Comparison of ENCODE assay signal across 13 mouse cellular contexts in the genomic region with DNA sequence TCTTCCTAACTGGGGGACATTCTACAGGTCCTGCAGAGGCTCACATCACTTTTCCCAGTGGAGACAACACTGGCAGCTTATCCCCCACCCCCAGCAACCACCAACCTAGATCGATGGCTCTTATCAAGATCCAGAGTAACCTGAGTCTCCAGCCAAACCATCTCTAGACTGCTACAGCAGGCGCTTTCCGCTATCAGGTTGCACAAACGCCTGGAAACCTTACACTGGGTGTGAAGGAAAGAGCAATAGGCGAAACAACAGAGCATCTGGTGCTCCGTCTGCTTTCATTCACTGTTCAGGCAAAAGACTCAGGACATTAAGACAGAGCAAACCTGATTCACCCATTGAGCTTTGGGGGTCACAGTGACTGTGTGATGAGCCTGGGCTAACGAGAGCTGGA. TPM values are rescaled to one million over a fixed set of nuclear protein-coding genes. Genes with fewer than 3 reads are reported as not detected.
DNase-seq lines count a peak whose midpoint lies in the region; ATAC-seq and TF ChIP-seq lines count a peak whose summit lies in the region.
"Had no signal": no experiment of that assay in that cellular context is flagged by ENCODE, and none has a peak within 500 bp of the region (broad histone marks: within the 10 kb centered on the region; RNA-seq: fewer than 3 reads in every experiment).

No protein-coding gene starts in this region.

- WGBS in heart, embryonic 10.5 days: 33% methylated on average over 7 of the region's 7 CpGs
- 63% methylated on average over 7 of the region's 7 CpGs for WGBS in heart, adult 2 months
- 26% methylated on average over 7 of the region's 7 CpGs for WGBS in liver, adult 2 months
- WGBS in liver, embryonic 11.5 days: 46% methylated on average over 7 of the region's 7 CpGs
- WGBS in embryonic facial prominence, embryonic 10.5 days: 37% methylated on average over 7 of the region's 7 CpGs
- 32% methylated on average over 7 of the region's 7 CpGs for WGBS in limb, embryonic 13.5 days

- H3K36me3 ChIP-seq in heart, embryonic 10.5 days: peaks cover 3% of the 10 kb centered on the region; the same call in 1 of the 2 replicates
- H3K36me3 ChIP-seq in heart, adult 2 months (ENCODE audit: control insufficient read depth, insufficient read depth, low read length): no peaks in the 10 kb centered on the region
- no peaks in the 10 kb centered on the region for H3K36me3 ChIP-seq in liver, adult 2 months (ENCODE audit: control insufficient read depth, insufficient read depth, low read length)
- no peaks in the 10 kb centered on the region for H3K36me3 ChIP-seq in liver, embryonic 11.5 days (ENCODE audit: control insufficient read depth, insufficient read depth, low read length)
- peaks cover 13% of the 10 kb centered on the region for H3K36me3 ChIP-seq in embryonic facial prominence, embryonic 10.5 days (replicated peaks)
- peaks cover 6% of the 10 kb centered on the region; the same call in 1 of the 2 replicates for H3K36me3 ChIP-seq in limb, embryonic 13.5 days
- H3K36me3 ChIP-seq: liver, embryonic 15.5 days; midbrain, embryonic 13.5 days had no signal

- TF ChIP-seq POLR2A in heart, adult 2 months (IDR thresholded peaks at IDR 0.05; ENCODE audit: insufficient read depth, low read depth, low read length): no peak
- no peak for TF ChIP-seq POLR2A in liver, adult 2 months (IDR thresholded peaks at IDR 0.05; ENCODE audit: extremely low read depth, insufficient read depth, low read length)

- H3K4me2 ChIP-seq in liver, embryonic 11.5 days: no peak overlapping the region
- no peak overlapping the region for H3K4me2 ChIP-seq in limb, embryonic 13.5 days (replicated peaks)
- H3K4me2 ChIP-seq: liver, embryonic 15.5 days; midbrain, embryonic 13.5 days had no signal

- H3K9me3 ChIP-seq in heart, embryonic 10.5 days: no peaks in the 10 kb centered on the region
- H3K9me3 ChIP-seq in liver, embryonic 11.5 days (ENCODE audit: control insufficient read depth, low read length): no peaks in the 10 kb centered on the region
- H3K9me3 ChIP-seq in embryonic facial prominence, embryonic 10.5 days: no peaks in the 10 kb centered on the region
- H3K9me3 ChIP-seq in limb, embryonic 13.5 days: no peaks in the 10 kb centered on the region
- H3K9me3 ChIP-seq: liver, embryonic 15.5 days; midbrain, embryonic 13.5 days had no signal

- TF ChIP-seq EP300 in heart, adult 2 months (IDR thresholded peaks at IDR 0.05; ENCODE audit: insufficient read depth, low read depth, low read length): no peak

- H3K9ac ChIP-seq in heart, adult 2 months (ENCODE audit: low read depth, low read length): no peak overlapping the region
- no peak overlapping the region for H3K9ac ChIP-seq in liver, adult 2 months (ENCODE audit: low read depth, low read length)
- no peak overlapping the region for H3K9ac ChIP-seq in liver, embryonic 11.5 days (ENCODE audit: low read depth, low read length)
- H3K9ac ChIP-seq in limb, embryonic 13.5 days: peak overlapping the region; percentile 39; the same call in 1 of the 2 replicates
- H3K9ac ChIP-seq: liver, embryonic 15.5 days; midbrain, embryonic 13.5 days had no signal

- TF ChIP-seq CTCF in heart, adult 2 months (IDR thresholded peaks at IDR 0.05): no peak
- no peak for TF ChIP-seq CTCF in liver, adult 2 months (IDR thresholded peaks at IDR 0.05; ENCODE audit: low read depth, low read length)

- H3K4me3 ChIP-seq in heart, embryonic 10.5 days: no peak overlapping the region
- H3K4me3 ChIP-seq in heart, adult 2 months: no peak overlapping the region
- no peak overlapping the region for H3K4me3 ChIP-seq in liver, adult 2 months (ENCODE audit: insufficient read depth, low read depth, low read length)
- no peak overlapping the region for H3K4me3 ChIP-seq in liver, embryonic 11.5 days (ENCODE audit: low read depth, low read length)
- no peak overlapping the region for H3K4me3 ChIP-seq in embryonic facial prominence, embryonic 10.5 days
- no peak overlapping the region for H3K4me3 ChIP-seq in limb, embryonic 13.5 days
- H3K4me3 ChIP-seq: liver, embryonic 15.5 days; midbrain, embryonic 13.5 days had no signal

- peaks cover 12% of the 10 kb centered on the region for H3K79me2 ChIP-seq in heart, adult 2 months (replicated peaks; ENCODE audit: control insufficient read depth, insufficient read depth, low read length)
- peaks cover 59% of the 10 kb centered on the region for H3K79me2 ChIP-seq in liver, adult 2 months (ENCODE audit: control insufficient read depth, insufficient read depth, low read length)

- DNase-seq in heart, embryonic 10.5 days (ENCODE audit: low spot score): no peak
- no peak for DNase-seq in heart, adult 2 months
- DNase-seq in liver, adult 2 months (ENCODE audit: extremely low read depth, low read depth, low spot score): peak; percentile 53
- DNase-seq in liver, embryonic 11.5 days (ENCODE audit: low spot score): no peak
- peak; percentile 39 for DNase-seq in embryonic facial prominence, embryonic 10.5 days (ENCODE audit: low spot score)
- DNase-seq in left cerebral cortex, adult 18-20 months (ENCODE audit: low spot score in 2 of 2): no peak
- no peak for DNase-seq in B cell, adult 2 months
- DNase-seq: lung, postnatal 36 days had no signal

- ATAC-seq in liver, embryonic 11.5 days (replicated peaks; ENCODE audit: low FRiP score): no peak
- ATAC-seq in limb, embryonic 13.5 days (ENCODE audit: low FRiP score, low read depth): no peak
- ATAC-seq: CD4-positive, CD25-positive, alpha-beta regulatory T cell, adult 4 months; inflammation-experienced regulatory T-cells, adult 6 months; midbrain, embryonic 13.5 days had no signal

- H3K4me1 ChIP-seq in heart, embryonic 10.5 days: peaks cover 44% of the 10 kb centered on the region
- H3K4me1 ChIP-seq in heart, adult 2 months (ENCODE audit: control insufficient read depth, insufficient read depth, low read length): peaks cover 3% of the 10 kb centered on the region; the same call in 1 of the 2 replicates
- H3K4me1 ChIP-seq in liver, adult 2 months (ENCODE audit: control insufficient read depth, insufficient read depth, low read length): peaks cover 12% of the 10 kb centered on the region
- peaks cover 9% of the 10 kb centered on the region for H3K4me1 ChIP-seq in liver, embryonic 11.5 days (replicated peaks; ENCODE audit: control insufficient read depth, insufficient read depth, low read length)
- H3K4me1 ChIP-seq in embryonic facial prominence, embryonic 10.5 days: peaks cover 45% of the 10 kb centered on the region
- peaks cover 56% of the 10 kb centered on the region for H3K4me1 ChIP-seq in limb, embryonic 13.5 days

- H3K27ac ChIP-seq in heart, embryonic 10.5 days: 0 out of 2 replicates have a peak overlapping the region, but pooled peaks have one; percentile 22
- H3K27ac ChIP-seq in heart, adult 2 months: no peak overlapping the region
- H3K27ac ChIP-seq in liver, adult 2 months (replicated peaks; ENCODE audit: insufficient read depth, low read depth, low read length): no peak overlapping the region
- no peak overlapping the region for H3K27ac ChIP-seq in liver, embryonic 11.5 days (ENCODE audit: low read depth, low read length)
- no peak overlapping the region for H3K27ac ChIP-seq in embryonic facial prominence, embryonic 10.5 days (replicated peaks)
- H3K27ac ChIP-seq in limb, embryonic 13.5 days: peak overlapping the region; percentile 39; the same call in 1 of the 2 replicates
- H3K27ac ChIP-seq: liver, embryonic 15.5 days; midbrain, embryonic 13.5 days had no signal

- H3K27me3 ChIP-seq in heart, embryonic 10.5 days (ENCODE audit: insufficient read depth, poor library complexity, severe bottlenecking): no peaks in the 10 kb centered on the region
- no peaks in the 10 kb centered on the region for H3K27me3 ChIP-seq in heart, adult 2 months (ENCODE audit: control insufficient read depth, insufficient read depth, low read length)
- H3K27me3 ChIP-seq in liver, adult 2 months (ENCODE audit: control insufficient read depth, insufficient read depth, low read length): no peaks in the 10 kb centered on the region
- no peaks in the 10 kb centered on the region for H3K27me3 ChIP-seq in liver, embryonic 11.5 days (replicated peaks; ENCODE audit: control insufficient read depth, insufficient read depth, low read length)
- no peaks in the 10 kb centered on the region for H3K27me3 ChIP-seq in embryonic facial prominence, embryonic 10.5 days (replicated peaks; ENCODE audit: low read depth, poor library complexity, severe bottlenecking)
- no peaks in the 10 kb centered on the region for H3K27me3 ChIP-seq in limb, embryonic 13.5 days
- H3K27me3 ChIP-seq: liver, embryonic 15.5 days; midbrain, embryonic 13.5 days had no signal

- intact Hi-C loops in heart, adult 2 months (cut with DNase I): no loop called here

RNA-seq across cellular contexts. Expression of gene Rbfox2, which starts 15.3 kb away (rescaled TPM):
- 76.2 and 96.5 TPM in 2 replicates for polyA plus RNA-seq in heart, embryonic 10.5 days (2016; fragmentation: Nextera tagmentation; extraction: Ambion mirVana)
- total RNA-seq in heart, adult 2 months (2021): 100 to 1,000 TPM; 106 to 110 TPM
- 86.0 and 145 TPM in 2 replicates for polyA plus RNA-seq in heart, adult 2 months (2012; rRNA removed)
- 17.4 and 21.6 TPM in 2 replicates for total RNA-seq in liver, adult 2 months (2014; rRNA removed)
- polyA plus RNA-seq in liver, adult 2 months (2012; rRNA removed): 18.2 and 21.5 TPM in 2 replicates
- 24.3 and 26.6 TPM in 2 replicates for polyA plus RNA-seq in liver, embryonic 11.5 days (2014; fragmentation: Nextera tagmentation; extraction: Ambion mirVana)
- 60.7 and 61.9 TPM in 2 replicates for polyA plus RNA-seq in embryonic facial prominence, embryonic 10.5 days (2016; fragmentation: Nextera tagmentation; extraction: Ambion mirVana)
- polyA plus RNA-seq in limb, embryonic 13.5 days (2015; fragmentation: Nextera tagmentation; extraction: Ambion mirVana): 78.4 and 83.1 TPM in 2 replicates
- 100 to 1,000 TPM; 239 to 240 TPM for total RNA-seq in left cerebral cortex, adult 18-20 months (2021)
- polyA plus RNA-seq: CD4-positive, CD25-positive, alpha-beta regulatory T cell, adult 4 months; inflammation-experienced regulatory T-cells, adult 6 months had no signal

Comparison
In these comparisons a context has a peak if more than half of its experiments do, and no peak if none do; other contexts are left out.
1. DNase-seq: peak in liver, adult 2 months (single experiment) and embryonic facial prominence, embryonic 10.5 days (single experiment); none in heart, embryonic 10.5 days (single experiment), heart, adult 2 months (0 of 2), liver, embryonic 11.5 days (single experiment), left cerebral cortex, adult 18-20 months (0 of 2) and B cell, adult 2 months (0 of 2).
2. H3K27ac ChIP-seq: peak in heart, embryonic 10.5 days (single experiment) and limb, embryonic 13.5 days (single experiment); none in heart, adult 2 months (single experiment), liver, adult 2 months (single experiment), liver, embryonic 11.5 days (single experiment) and embryonic facial prominence, embryonic 10.5 days (single experiment).